Mouse (Mus musculus): ENCODE measurements at regions not wholly inside any gene's neighbourhood (a gene's known extent, or its start where the extent isn't known, plus 50 kb on each side); places are given as distances from the start of the nearest gene placed in this dataset.
A peak's percentile ranks its signal among the peaks of the same experiment; 100 is the strongest.

DNA sequence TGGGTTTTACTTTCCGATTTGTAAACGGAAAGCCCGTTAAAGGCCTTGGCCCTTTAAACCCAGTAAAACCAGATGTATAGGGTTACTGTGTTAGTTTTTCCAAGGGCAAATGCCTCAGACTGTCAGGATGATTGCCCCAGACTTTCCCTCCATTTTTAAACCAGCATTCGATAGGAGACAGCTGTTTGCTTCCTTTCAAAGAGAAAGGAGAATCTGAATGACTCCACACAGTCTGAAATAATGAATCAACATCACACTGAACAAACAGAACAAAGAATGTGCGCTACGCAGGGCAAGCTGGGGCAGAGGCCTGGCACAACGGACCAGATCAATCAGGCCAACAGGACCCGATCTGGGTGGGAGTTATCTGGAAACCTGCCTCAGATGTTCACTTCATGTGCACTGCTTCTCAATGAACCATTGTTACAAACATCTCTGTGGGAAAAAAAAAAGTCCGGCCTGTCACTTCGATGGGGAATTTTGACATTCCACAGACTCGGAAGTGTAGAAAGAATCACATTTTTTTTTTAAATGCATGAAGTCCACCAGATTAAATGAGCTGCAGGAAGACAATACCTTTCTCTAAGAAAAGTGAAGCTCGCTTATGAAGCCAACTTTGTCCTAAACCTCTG is 97.0 kb upstream of the Parp11 start:
- DNase-seq = peak; percentile 21

DNA sequence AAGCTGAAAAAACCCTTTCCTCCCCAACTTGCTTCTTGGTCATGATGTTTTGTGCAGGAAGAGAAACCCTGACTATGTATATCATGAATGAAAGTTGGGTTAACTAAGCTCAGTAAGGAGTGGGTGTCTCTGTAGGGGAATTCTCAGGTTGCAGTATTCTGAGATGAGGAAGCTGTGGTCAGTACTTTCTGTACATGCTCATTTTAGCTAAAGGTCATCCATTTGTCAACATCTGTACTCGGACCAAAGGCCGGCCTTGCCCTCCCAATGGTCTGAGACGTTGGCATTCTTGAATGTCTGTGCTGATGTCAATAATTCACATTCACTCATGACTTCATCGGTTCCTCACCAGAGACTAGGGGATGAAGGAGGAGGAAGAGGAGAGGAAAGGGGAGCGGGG is 94.9 kb upstream of the Parp11 start:
- DNase-seq = no peak

DNA sequence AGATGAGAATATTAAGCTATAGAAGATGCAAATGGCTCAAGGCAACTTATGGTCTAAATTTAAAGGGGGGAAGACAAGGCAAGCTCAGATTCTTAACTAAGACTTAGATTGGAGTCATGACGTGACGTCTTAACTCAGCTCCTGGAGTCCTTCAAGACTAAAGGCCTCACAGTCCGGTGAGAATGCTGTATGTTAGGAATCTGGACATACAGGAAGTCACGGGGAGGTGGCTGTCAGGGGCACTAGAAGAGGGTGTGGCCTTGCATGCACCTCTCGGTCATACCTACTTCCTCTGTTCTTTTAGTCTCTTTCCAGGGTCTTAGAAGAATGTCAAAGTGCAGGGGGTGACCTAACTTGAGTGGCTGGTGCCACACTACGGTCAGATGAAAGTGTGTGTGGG is 91.5 kb upstream of the Parp11 start:
- no peak for DNase-seq

DNA sequence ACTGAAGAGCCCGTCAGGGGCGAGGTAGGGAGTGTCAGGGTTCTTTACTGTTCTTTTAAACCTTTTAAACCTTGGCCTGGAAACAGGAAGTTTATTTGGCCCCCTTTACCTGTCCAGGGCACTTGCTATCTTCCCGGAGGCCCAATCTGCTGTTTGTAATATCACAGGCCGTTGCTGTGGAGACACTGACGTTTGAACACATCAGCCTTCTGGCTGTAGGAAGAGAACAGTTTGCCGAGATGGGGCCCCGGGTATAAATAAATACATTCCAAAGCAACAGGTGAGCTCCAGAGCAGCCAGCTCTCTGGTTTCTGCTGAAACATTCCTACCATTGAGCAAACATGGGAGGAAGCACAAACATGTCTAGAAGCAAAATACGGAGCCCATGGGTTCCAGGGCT is 90.2 kb upstream of the Parp11 start:
- no peak for DNase-seq

DNA sequence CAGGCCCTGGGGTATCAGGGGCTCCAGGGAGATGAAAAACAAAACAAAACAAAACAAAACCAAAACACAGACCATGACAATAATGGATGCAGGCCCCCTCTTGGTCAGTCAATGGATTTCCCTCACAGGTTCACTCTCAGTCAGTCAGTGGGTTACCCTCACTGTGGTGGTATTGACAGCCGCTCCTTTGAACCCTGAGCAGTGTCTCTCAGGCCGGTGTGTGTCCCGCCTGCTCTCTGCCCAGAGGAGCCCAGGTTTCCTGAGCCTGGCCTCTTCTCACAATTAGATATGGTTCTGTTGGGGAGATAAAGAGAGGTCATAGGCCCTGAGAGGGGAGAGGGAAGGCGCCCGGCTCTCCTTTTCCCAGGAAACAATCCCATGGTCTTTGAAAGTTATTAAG is 87.8 kb upstream of the Parp11 start:
- no peak for DNase-seq

DNA sequence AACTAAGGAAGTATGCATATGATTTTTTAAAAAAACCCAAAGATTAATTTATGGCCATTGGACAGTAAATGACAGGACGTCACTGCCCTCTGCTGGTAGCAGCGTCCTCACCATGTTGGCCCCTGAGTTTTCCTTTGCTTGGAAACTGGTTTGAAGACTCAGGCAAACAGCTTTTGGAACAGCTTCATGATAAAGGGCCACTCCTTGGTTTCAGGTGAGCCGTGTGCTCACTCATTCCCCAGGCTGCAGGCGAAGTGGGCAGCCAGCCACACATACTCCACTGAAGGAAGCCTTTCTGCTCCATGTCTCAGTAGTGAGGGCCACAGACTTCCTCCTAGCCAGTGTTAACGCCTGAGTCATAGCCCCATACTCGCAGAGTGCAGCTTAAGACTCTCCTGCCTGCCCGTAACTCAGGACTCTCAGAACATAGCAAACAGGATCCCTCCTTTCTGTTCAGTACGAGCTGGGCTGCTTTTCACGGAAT is 87.2 kb upstream of the Parp11 start:
- peak; percentile 60 for DNase-seq

DNA sequence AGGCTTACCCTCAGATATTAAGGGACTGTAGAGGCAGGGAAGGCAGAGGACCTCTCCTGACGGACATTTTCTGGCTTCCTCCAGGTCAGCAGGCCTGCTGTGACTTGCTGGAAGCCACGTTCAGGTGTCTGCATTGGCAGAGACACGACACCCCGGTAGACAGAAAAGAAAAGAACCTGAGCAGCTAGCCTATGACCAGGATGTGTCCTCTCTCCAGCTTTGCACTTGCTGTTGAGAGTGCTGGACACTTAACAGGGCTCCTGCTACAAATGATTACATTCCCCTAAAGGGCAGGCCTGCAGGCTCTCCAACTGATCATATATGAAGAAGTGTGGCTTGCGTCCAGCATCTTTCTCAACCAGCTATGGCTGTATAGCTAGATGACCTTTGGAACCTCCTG is 84.5 kb upstream of the Parp11 start:
- DNase-seq = no peak

DNA sequence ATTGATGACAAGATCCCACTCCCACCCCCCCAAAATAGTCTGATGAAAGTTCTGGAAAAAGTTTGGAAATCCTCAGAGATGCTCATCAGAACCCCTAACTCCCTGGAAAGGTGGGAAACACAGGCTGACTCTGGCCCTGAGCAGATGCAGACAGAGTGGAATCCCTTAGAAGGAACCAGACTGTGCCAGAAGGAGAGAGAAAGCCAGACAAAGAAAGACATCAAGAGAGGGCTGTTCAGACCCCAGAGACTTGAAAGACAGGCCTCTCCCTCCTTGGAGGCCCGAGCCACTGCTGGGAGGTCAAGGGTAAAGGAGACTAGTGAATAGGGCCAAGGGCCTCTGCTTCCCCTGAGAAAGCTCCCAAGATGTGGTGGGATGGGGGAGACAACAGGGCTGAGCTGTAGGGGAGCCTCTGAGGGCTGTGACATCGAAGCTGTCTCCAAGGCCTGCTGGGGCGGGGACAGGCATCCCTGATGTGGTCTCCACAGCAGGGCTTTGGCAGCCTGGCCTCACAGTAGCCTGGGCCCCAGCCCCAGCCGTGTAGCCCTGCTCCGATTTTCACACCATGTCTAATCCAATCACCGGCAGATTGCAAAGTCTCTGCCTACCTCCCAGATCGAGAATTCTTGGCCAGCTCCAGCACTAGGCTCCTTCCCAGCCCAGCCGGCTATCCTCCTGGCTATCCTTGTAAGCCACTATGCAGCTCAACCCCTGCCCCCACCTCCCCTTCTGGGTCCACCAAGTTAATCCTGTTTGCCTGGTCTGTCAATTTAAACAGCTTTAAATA is 83.5 kb upstream of the Parp11 start:
- DNase-seq = peak; percentile 87

DNA sequence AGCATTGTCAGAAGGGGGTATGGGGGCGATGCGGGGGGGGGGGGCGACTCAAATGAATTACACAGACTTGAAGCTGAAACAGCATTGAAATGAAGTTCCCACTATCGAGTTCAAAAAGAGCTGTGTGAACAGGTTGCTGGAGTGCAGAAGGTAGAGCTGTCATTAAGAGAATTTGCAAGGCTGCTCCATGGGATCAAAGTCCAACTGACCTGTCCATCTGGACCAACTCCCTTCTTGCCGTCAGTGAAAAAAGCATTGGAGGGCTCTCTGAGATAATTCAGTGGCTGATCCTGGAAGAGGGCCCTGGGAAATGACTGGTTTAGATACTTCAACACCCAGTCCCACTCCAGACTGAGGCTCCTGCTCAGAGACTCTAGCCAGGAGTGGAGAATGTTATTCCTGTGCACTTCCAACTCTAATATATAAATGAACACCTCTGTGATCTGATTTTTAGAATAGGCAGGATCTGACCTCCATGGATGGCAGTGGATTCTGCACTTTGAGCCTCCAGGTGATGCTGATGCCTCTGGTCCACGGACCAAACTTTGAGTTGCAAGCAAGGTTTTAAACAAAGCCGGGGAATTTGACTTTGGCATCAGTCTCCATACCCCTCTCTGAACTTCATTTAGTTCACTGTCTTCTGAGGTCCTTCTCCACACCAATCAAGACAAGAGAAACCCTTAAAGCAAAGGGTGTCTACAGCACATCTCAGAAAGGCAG is 82.6 kb upstream of the Parp11 start:
- DNase-seq = peak; percentile 18

DNA sequence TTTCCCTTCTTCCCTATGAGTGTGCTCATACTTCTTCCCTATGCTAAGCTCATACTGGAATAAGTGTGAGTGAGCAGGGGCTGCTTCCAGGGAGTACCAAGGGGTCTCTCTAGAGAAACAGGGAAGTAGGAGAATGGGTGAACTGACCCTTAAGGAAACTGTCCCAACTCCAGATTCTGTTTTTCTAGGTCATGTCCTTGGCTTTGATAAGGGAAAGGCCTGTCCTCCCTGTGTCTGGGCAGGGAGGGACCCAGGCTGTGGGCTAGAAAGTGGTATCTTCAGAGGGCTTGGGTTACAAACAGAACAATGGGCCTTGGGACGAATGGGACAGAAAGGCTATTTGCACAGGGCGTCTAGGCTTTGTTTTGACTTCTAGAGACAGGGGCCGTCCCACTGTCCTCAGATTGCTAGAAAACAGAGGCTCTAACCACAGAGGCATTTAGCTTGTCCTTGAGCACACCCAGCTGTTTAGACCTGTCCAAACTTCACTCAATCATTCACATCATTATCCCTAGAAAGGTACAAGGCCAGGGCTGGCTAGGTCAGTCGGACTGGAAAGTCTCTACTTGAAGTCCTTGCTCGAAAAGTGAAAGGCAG is 82.0 kb upstream of the Parp11 start:
- DNase-seq = no peak

DNA sequence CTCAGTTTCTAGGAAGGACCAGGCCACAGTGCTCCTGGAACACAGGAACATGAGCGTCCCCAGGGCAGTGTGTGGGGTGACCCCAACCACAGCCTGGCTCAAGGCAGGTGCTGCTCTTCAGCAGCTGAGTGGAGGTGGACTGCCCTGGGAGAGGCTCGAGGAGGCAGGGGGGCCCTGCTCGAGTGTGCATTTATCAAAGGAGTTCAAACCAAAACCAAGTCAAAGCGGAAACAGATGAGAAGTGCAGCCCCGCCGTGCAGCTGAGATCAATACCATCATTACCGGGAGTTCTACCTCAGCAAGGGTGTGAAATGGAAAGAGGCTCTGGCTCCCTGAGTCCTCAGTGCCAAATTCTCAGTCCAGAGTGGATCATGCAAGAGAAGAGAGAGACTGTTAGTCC is 81.4 kb upstream of the Parp11 start:
- DNase-seq = no peak

DNA sequence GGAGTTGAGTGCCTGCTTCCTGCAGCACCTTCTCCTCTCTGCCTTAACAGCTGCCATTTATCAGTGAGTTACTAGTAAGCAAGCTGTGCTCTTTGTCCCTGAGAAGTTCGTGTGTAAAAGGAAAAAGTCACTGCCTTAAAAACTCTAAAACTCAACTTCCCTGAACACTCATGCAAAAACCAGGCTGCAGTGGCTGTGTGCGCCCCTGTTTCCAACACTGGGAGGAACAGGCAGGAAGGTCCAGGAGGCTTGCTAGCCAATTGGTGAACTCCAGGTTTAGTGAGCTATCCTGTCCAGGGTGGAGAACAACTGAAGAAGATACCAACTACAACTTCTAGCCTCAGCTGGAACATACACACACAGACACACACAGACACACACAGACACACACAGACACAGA is 81.0 kb upstream of the Parp11 start:
- DNase-seq = no peak

DNA sequence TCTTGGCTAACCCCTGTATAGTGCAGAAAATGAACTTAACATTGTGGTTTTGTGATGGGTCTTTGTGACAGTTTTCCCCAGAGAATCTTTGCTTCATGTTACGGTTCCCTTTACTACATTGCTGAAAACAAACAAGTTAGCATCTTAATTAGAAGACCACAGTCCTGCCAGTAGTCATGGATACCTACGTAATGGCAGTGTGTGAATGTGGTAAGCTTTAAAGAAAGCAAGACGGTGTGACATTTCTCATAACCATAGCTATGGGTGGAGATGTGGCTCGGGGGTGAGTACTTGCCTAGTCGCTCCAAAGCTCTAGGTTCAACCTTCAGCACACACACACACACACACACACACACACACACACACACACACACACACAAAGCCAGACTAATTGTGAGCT is 73.6 kb upstream of the Parp11 start:
- DNase-seq = no peak

DNA sequence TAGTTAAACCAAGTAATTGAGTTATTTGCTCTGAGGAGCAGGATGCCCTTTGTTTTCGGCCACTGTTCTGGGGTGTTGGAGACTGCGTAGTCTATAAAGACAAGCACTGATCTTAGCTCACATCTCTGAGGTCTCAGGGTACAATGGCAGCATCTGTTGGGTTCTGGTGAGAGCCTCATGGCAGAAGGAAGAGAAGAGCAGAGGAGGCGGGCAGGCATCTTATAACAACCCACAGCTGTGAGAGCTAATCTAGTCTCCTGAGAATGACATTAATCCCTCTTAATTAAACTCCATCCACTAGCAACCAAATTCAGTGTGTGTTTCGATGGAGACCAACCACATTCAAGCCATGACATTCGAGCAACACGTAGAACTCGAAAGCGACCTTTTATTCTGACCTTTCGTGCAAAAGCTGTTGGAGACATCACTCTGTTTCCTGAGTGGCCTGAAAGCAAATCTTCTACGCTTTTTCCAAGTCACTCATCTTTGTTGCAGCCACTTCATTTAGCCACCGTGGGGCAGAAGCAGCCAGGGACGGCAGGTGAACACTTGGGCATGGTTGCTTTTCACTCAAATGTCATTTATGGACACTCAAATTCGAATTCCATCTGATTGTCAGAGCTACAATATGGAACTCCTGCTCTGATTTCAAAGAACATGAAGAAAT is 72.7 kb upstream of the Parp11 start:
- DNase-seq = no peak

DNA sequence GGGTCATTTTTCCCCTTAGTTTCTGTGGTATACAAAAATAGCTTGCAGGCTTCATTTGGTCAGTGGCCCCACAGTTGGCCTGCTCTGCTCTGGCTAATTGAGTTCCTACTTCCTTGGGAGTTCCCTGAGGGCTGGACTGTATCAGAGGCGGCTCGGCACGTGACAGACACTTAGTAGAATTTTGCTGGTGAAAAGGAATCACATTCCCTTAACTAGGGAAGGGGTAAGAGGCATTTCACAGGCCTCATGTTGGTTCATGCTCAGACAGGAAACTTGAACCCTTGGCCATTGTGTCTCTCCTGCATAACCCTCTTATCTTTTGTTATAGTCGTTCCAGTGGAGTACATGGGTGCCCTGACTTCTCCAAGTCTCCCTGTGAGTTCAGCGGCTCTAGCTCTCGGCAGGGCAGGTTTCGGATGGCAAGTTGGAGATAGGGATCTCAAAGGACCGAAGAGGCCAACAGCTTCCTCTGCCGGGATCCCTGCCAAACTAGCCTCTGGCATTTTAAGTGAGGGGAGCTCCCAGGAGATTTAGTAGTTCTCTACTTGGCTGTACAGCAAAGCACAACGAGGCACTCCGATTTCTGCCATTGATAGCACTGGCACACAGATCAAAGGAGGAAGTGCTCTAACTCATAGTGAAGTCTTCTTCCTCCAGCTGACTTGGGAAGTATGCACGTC is 72.0 kb upstream of the Parp11 start:
- DNase-seq = no peak

DNA sequence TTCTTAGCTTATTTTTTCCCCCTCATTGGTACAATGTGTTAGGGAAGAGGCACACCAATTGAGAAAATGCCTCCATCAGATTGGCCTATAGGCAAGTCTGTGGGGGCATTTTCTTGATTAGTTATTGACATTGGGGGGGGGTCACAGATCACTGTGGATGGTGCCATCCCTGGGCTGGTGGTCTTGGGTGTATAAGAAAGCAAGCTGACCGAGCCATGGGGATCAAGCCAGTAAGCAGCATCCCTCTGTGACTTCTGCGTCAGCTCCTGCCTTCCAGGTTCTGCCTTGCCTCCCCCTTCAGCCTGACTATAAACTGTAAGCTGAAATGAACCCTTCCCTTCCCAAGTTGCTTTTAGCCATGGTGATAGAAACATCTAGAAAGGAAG is 71.5 kb upstream of the Parp11 start:
- no peak for DNase-seq

DNA sequence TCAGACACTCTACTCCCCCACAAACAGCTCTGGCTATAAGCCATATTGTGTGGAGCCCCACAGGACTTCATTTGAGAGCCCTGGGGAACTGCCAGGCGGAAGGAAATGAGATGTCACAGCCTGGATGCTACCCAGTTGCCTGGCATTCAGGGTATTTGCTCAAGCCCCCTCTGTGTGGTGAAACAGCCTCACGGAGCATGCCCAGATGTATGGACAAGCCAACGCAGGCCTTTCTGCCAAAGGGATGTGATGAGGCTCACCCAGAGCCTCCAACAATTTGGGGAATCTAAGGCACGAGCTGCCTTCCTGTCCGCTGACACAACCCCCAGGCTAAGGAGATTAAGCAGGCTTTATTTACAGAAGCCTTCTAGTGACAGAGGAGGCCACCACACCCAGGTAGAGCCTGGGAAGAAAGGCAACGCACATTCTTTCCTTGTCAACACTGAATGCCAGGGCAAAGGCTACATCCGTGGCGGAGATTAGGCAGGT is 70.9 kb upstream of the Parp11 start:
- no peak for DNase-seq

DNA sequence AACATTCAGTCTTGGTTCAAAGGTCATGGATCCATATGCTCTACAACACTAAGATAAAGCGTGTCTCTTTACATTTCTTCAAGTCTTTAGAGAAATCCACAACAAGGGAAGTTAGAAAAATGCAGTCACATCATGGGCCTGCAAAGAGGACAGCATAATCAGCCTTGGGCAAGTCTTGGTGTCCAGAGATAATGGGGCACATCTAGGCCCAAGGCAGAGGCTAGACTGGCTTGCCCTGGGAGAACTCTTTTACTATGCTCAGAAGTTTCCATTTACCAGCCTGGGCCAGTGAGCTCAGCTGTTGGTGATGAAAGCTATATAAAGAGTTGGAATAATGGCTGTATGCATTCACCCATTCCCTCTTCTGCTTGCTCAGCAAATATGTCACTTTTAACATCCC is 67.9 kb upstream of the Parp11 start:
- no peak for DNase-seq

DNA sequence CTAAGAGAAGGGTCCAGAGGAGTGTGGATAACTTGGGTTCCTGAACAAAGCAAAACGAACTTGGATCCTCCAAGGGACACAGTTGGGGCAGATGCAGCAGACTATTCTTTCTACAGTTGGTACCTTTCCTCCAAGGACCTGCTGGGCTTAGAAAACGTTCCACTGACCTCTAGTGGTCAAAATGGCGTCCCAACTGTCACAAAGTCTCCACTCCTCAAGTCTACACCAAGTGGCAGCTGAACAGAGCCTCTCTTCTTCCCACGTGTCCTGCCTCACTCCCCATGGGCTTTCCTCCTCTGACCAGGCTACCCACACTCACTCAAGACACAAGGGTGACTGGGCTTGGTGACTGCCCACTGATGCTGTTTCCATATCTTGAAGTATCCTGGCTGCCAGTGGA is 67.1 kb upstream of the Parp11 start:
- peak; percentile 66 for DNase-seq

DNA sequence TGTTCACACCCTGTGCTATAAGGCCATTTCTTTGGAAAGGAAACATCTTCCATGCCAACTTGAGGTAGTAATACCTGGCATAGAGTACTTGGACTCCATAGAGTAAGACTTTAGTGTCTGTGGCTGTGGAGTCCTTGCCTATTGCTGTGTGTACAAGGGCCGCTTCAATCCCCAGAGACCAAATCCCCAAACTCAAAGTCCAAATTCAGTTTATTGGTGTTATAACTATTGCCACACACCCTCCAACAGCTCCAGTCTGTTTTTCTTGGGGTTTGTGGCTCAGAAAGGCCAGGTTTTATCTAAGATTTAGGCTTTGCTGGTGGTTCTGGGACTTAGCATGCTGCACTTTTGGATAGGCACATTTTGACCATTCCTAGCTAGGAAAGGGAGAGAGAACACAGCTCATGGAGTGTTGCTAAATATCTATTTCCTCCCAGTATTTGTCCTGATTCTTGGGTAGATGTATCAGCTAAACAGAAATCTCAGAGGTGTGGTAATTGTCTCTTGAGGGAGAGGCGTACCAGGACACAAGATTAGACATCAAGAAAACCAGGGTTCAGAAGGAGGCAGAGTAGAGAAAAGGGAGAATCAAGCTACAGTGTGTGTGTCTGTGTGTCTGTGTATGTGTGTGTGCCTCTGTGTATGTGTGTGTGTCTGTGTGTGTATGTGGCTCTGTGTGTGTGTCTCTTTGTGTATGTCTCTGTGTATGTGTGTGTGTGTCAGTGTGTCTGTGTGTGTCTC is 65.3 kb upstream of the Parp11 start:
- no peak for DNase-seq

DNA sequence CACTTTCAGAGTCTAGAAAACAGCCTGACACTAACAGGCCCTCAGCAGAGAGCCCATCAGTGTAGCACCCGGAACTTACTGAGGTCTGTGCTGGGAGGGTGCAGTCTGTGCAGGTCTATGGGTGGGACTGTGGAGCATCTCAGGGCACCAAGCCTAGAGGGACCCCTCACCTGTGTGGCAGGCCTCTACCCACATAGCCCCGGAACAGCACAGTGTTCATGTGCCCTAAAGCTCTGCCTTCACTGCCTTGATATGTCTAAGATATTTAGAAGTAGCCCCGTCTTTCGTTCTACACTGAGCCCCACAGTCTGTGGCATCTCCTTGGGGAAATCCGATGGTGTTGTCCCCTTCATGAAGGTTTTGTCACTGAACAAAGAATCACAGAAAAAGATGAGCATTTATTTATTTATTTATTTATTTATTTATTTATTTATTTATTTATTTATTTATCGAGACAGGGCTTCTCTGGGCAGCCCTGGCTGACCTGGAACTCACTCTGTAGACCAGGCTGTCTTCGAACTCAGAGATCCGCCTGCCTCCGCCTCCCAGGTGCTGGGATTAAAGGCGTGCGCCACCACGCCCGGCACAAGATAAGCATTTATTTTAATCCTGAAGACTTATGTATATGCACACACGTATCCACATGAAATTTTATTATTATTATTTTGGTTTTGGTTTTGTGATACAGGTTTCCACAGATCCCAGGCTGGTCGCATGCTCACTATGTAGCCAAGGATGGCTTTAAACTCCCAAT is 55.2 kb upstream of the Parp11 start:
- no peak for DNase-seq

Measured in retina, postnatal 1 day (tissue).